10 mouse cellular contexts compared by ENCODE assay signal in genomic region chr10:86483968-86484367, GRCm38 (mm10). TPM values are rescaled to one million over a fixed set of nuclear protein-coding genes. Genes with fewer than 3 reads are reported as not detected.
DNase-seq lines count a peak whose midpoint lies in the region; ATAC-seq and TF ChIP-seq lines count a peak whose summit lies in the region.
"Had no signal": no experiment of that assay in that cellular context is flagged by ENCODE, and none has a peak within 500 bp of the region (broad histone marks: within the 10 kb centered on the region; RNA-seq: fewer than 3 reads in every experiment).

No protein-coding gene starts in this region.

- no peak for TF ChIP-seq POLR2A in brain, embryonic 14.5 days (IDR thresholded peaks at IDR 0.05; ENCODE audit: borderline replicate concordance, extremely low read depth, insufficient read depth, insufficient read length, poor library complexity, severe bottlenecking)

- DNase-seq in embryo, embryonic 10 days (ENCODE audit: low spot score), result peak; percentile 26
- DNase-seq in embryo, embryonic 9.5 days (ENCODE audit: extremely low spot score), result no peak
- DNase-seq in midbrain, embryonic 14.5 days, result peak; percentile 35
- peak; percentile 38 for DNase-seq in brain, embryonic 14.5 days (ENCODE audit: low read depth)
- DNase-seq in lung, postnatal 36 days, result peak; percentile 42
- DNase-seq in right cerebral cortex, adult 18-20 months, result no peak

- no peak overlapping the region for H3K9ac ChIP-seq in midbrain, embryonic 14.5 days (replicated peaks; ENCODE audit: low read length)
- H3K9ac ChIP-seq in midbrain, embryonic 16.5 days (ENCODE audit: low read depth, low read length), result no peak overlapping the region
- H3K9ac ChIP-seq: hindbrain, embryonic 15.5 days had no signal

- no peak overlapping the region for H3K4me2 ChIP-seq in midbrain, embryonic 14.5 days (ENCODE audit: low read length)
- no peak overlapping the region for H3K4me2 ChIP-seq in midbrain, embryonic 16.5 days (ENCODE audit: low read length)
- H3K4me2 ChIP-seq: hindbrain, embryonic 15.5 days had no signal

- H3K27me3 ChIP-seq in midbrain, embryonic 14.5 days (ENCODE audit: control insufficient read depth, insufficient read depth, low read length), result no peaks in the 10 kb centered on the region
- no peaks in the 10 kb centered on the region for H3K27me3 ChIP-seq in midbrain, embryonic 16.5 days (ENCODE audit: control insufficient read depth, insufficient read depth, low read depth, low read length)
- H3K27me3 ChIP-seq: hindbrain, embryonic 15.5 days had no signal

- H3K27ac ChIP-seq in midbrain, embryonic 14.5 days (replicated peaks; ENCODE audit: low read depth, low read length), result no peak overlapping the region
- no peak overlapping the region for H3K27ac ChIP-seq in midbrain, embryonic 16.5 days (ENCODE audit: low read length)
- H3K27ac ChIP-seq: hindbrain, embryonic 15.5 days had no signal

- no peaks in the 10 kb centered on the region for H3K36me3 ChIP-seq in midbrain, embryonic 14.5 days (ENCODE audit: control insufficient read depth, insufficient read depth, low read length)
- no peaks in the 10 kb centered on the region for H3K36me3 ChIP-seq in midbrain, embryonic 16.5 days (ENCODE audit: control insufficient read depth, insufficient read depth, low read length)
- H3K36me3 ChIP-seq: hindbrain, embryonic 15.5 days had no signal

- 23% methylated on average over 3 of the region's 3 CpGs for WGBS in midbrain, embryonic 14.5 days
- 21% methylated on average over 3 of the region's 3 CpGs for WGBS in midbrain, embryonic 16.5 days

- no peaks in the 10 kb centered on the region for H3K9me3 ChIP-seq in midbrain, embryonic 14.5 days (ENCODE audit: control insufficient read depth, low read length)
- H3K9me3 ChIP-seq in midbrain, embryonic 16.5 days (replicated peaks; ENCODE audit: control insufficient read depth, low read length, poor library complexity, severe bottlenecking), result no peaks in the 10 kb centered on the region
- H3K9me3 ChIP-seq: hindbrain, embryonic 15.5 days had no signal

- TF ChIP-seq CTCF in brain, embryonic 14.5 days (IDR thresholded peaks at IDR 0.05; ENCODE audit: borderline replicate concordance, extremely low read depth, insufficient read depth, insufficient read length), result peak; percentile 63

- no peak overlapping the region for H3K4me3 ChIP-seq in midbrain, embryonic 14.5 days (replicated peaks; ENCODE audit: low read depth, low read length)
- no peak overlapping the region for H3K4me3 ChIP-seq in midbrain, embryonic 16.5 days (ENCODE audit: low read depth, low read length)
- H3K4me3 ChIP-seq: hindbrain, embryonic 15.5 days had no signal

- H3K4me1 ChIP-seq in midbrain, embryonic 14.5 days (ENCODE audit: control insufficient read depth, insufficient read depth, low read length), result no peaks in the 10 kb centered on the region
- peaks cover 3% of the 10 kb centered on the region for H3K4me1 ChIP-seq in midbrain, embryonic 16.5 days (ENCODE audit: control insufficient read depth, insufficient read depth, low read length)

- ATAC-seq in midbrain, embryonic 14.5 days (ENCODE audit: low FRiP score, low TSS enrichment), result no peak
- ATAC-seq in midbrain, embryonic 16.5 days, result no peak
- no peak for ATAC-seq in erythroblast, adult 5-6 weeks (replicated peaks; ENCODE audit: low FRiP score, poor library complexity, severe bottlenecking)

RNA-seq across cellular contexts. Expression of gene Syn3, which starts 14.7 kb away (rescaled TPM):
- polyA plus RNA-seq in midbrain, embryonic 14.5 days (2014; fragmentation: Nextera tagmentation; extraction: Ambion mirVana), result 24.3 and 25.6 TPM in 2 replicates
- 33.2 and 34.0 TPM in 2 replicates for polyA plus RNA-seq in midbrain, embryonic 16.5 days (2015; fragmentation: Nextera tagmentation; extraction: Ambion mirVana)
- 10.4 and 25.2 TPM in 2 replicates for polyA plus RNA-seq in brain, embryonic 14.5 days (2012; rRNA removed)
- total RNA-seq in erythroblast, adult 5-6 weeks (2015; ENCODE audit: low replicate concordance), result not detected in 2 replicates
- total RNA-seq in erythroblast, adult 5-6 weeks (2017; ENCODE audit: low replicate concordance), result 0.77 and 0.84 TPM in 2 replicates
- total RNA-seq: neutrophil, adult 5-6 weeks had no signal

Comparison
In these comparisons a context has a peak if more than half of its experiments do, and no peak if none do; other contexts are left out.
1. DNase-seq: peak in embryo, embryonic 10 days (single experiment), midbrain, embryonic 14.5 days (single experiment), brain, embryonic 14.5 days (single experiment) and lung, postnatal 36 days (single experiment); none in embryo, embryonic 9.5 days (single experiment) and right cerebral cortex, adult 18-20 months (single experiment).